Mouse (Mus musculus) C2C12 (cell line): ENCODE results near the gene Pttg1.

Experiments
- CEBPB ChIP-seq: IDR thresholded peaks from one replicate; pipeline ENCODE4 v1.6.1; 2011; ENCODE audit warnings: low read depth, mild to moderate bottlenecking, control low read depth, moderate library complexity
- CTCF ChIP-seq: IDR thresholded peaks from one replicate; pipeline ENCODE4 v1.5.1; 2011; ENCODE audit not compliant: control insufficient read depth, insufficient read depth, insufficient read length
- MAX ChIP-seq: IDR thresholded peaks from one replicate; pipeline ENCODE4 v1.6.1; 2011; ENCODE audit warnings: mild to moderate bottlenecking, control low read depth
- MYOD1 ChIP-seq: IDR thresholded peaks from one replicate; pipeline ENCODE4 v1.6.1; 2011; ENCODE audit warnings: low read depth; ENCODE audit not compliant: control insufficient read depth, insufficient read length
- MYOG ChIP-seq: IDR thresholded peaks from one replicate; pipeline ENCODE4 v1.6.1; 2011; ENCODE audit not compliant: control insufficient read depth, insufficient read length; ENCODE audit errors: extremely low read depth
- USF1 ChIP-seq: IDR thresholded peaks from one replicate; pipeline ENCODE4 v1.6.1; 2011; ENCODE audit warnings: low read depth, mild to moderate bottlenecking, control low read depth, moderate library complexity

DNA sequence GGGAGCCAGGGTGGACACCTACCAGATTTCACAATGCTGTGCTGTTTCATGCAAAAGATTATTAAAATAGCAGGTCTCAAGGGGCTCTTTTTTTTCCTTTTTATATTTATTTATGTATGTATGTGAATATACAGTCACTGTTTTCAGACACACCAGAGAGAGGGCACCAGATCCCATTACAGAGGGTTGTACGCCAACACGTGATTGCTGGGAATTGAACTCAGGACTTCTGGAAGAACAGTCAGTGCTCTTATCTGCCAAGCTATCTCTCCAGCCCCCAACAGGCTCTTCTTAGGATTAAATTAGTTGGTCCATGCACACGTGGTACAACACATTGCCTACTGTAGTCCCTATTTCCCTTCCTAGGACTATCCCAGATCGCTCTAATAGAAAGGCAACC, 32.7 kb downstream of the Pttg1 start:
- TF ChIP-seq CTCF (no peak), MAX (no peak), MYOD1 (no peak), USF1 (no peak), CEBPB (no peak), MYOG (no peak)
